Mouse (Mus musculus) midbrain, postnatal 0 days (tissue): Measurements from ENCODE around the gene Psmd2. TPM values are rescaled to one million over a fixed set of nuclear protein-coding genes. Genes with fewer than 3 reads are reported as not detected.

ENCODE experiments used
- ATAC-seq: fragments of 200-750 bp; cut with Nextera tagmentation; 2 replicates; pipeline ENCODE4 v1.8.0; 2017; ENCODE audit warnings: moderate number of reproducible peaks, mild to moderate bottlenecking, moderate TSS enrichment, moderate library complexity; ENCODE audit not compliant: low FRiP score
- DNase-seq: peaks from one replicate; pipeline ENCODE4 v3.0.0-alpha.2; 2015; ENCODE audit warnings: low spot score
- H3K27ac ChIP-seq: fragments of 300-500 bp; sonication (generic); 2 replicates; pipeline ENCODE4 v1.5.1; 2014; ENCODE audit warnings: low read depth, mild to moderate bottlenecking, low read length, mixed read lengths
- H3K27me3 ChIP-seq: fragments of 300-500 bp; sonication (generic); 2 replicates; pipeline ENCODE4 v1.6.1; 2014; ENCODE audit warnings: low read length, control low read depth, mixed read lengths; ENCODE audit not compliant: insufficient read depth
- H3K36me3 ChIP-seq: fragments of 300-500 bp; sonication (generic); 2 replicates; pipeline ENCODE4 v1.6.1; 2014; ENCODE audit warnings: low read length, control low read depth, mixed read lengths; ENCODE audit not compliant: insufficient read depth
- H3K4me1 ChIP-seq: fragments of 300-500 bp; sonication (generic); 2 replicates; pipeline ENCODE4 v1.6.1; 2014; ENCODE audit warnings: mild to moderate bottlenecking, control low read depth, antibody characterized with exemption, low read length, mixed read lengths; ENCODE audit not compliant: insufficient read depth
- H3K4me2 ChIP-seq: fragments of 300-500 bp; sonication (generic); 2 replicates; pipeline ENCODE4 v1.6.1; 2014; ENCODE audit warnings: low read depth, mild to moderate bottlenecking, low read length, mixed read lengths; ENCODE audit not compliant: poor library complexity, severe bottlenecking
- H3K4me3 ChIP-seq: fragments of 300-500 bp; sonication (generic); 2 replicates; pipeline ENCODE4 v1.5.1; 2014; ENCODE audit warnings: low read depth, mild to moderate bottlenecking, low read length, moderate library complexity
- H3K9ac ChIP-seq: fragments of 300-500 bp; sonication (generic); replicated peaks from 2 replicates; pipeline ENCODE4 v1.6.1; 2014; ENCODE audit warnings: mild to moderate bottlenecking, low read length, moderate library complexity, mixed read lengths; ENCODE audit not compliant: poor library complexity, severe bottlenecking
- H3K9me3 ChIP-seq: fragments of 300-500 bp; sonication (generic); 2 replicates; pipeline ENCODE4 v1.6.1; 2016; ENCODE audit warnings: low read length, control low read depth
- CTCF ChIP-seq: IDR thresholded peaks from 2 replicates; pipeline ENCODE4 v1.5.1; 2016; ENCODE audit warnings: antibody characterized with exemption, mild to moderate bottlenecking
- WGBS: fragments of 180-500 bp; shearing (Covaris S2); extraction: QIAGEN DNeasy Blood & Tissue Kit; methylation state at CpG from one replicate; pipeline ENCODE4 v1.1.7; 2014; 5-methylcytosine and 5-hydroxymethylcytosine counted together
- polyA plus RNA-seq: library from polyadenylated mRNA; unstranded; fragments of >200 nt; fragmentation: Nextera tagmentation; extraction: Ambion mirVana; gene quantifications from 2 replicates; pipeline ENCODE4 v1.2.1, GENCODE M21; 2015
- total RNA-seq: library from RNA; depleted of rRNA; stranded (reverse); fragments of >200 nt; gene quantifications from 2 replicates; pipeline ENCODE4 v1.2.3, GENCODE M21; 2014

Gene Psmd2
- total and polyA plus RNA-seq, 2 experiments from 2014 or later = 201 to 316 TPM

DNA sequence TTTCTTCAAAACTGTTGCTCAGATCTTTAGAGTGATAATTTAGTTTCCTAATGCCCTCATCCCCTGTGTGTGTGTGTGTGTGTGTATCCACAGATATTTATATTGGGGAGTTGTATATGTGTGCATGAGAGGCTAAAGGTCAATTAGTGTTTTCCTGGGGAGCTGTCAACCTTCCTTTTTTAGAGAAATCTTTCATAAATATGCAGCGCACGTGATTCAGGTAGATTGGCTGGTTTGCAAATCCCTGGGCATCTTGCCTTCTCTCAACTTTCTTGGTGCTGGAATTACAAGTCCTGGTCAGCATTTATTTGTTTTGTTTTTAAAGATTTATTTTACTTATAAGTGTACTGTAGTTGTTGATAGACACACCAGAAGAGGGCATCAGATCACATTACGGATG lies 18.8 kb downstream of the Psmd2 start:
- TF ChIP-seq CTCF = no peak
- Histone ChIP-seq H3K36me3 (peaks cover 1% of the 10 kb centered on the region; the same call in 1 of the 2 replicates), H3K27me3 (no peaks in the 10 kb centered on the region), H3K9ac (no peak overlapping the region), H3K9me3 (no peaks in the 10 kb centered on the region), H3K4me2 (no peak overlapping the region), H3K27ac (no peak overlapping the region), H3K4me1 (peaks cover 8% of the 10 kb centered on the region), H3K4me3 (no peak overlapping the region)
- DNase-seq (no peak), ATAC-seq (no peak)
- 96% methylated on average over 3 of the region's 3 CpGs for WGBS

DNA sequence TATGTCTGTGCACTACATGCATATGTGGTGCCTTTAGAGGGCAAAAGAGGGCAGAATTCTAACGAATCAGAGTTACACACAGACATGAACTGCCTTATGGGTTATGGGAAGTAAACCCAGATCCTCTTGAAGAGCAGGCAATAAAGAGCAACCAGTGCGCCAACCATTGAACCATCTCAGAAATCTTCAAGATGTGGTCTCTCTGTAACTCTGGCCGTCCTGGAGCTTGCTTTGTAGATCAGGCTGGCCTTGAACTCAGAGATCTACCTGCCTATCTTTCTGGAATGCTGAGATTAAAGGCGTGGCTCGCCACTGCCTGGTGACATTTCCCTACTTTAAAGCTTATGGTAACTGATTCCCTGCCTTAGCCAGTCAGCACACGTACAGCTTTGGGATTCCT lies 20.4 kb downstream of the Psmd2 start:
- ATAC-seq = no peak
- Histone ChIP-seq H3K4me2 (peak overlapping the region; percentile 87), H3K27me3 (no peaks in the 10 kb centered on the region), H3K9me3 (no peaks in the 10 kb centered on the region), H3K4me1 (peaks cover 8% of the 10 kb centered on the region), H3K36me3 (peaks cover 14% of the 10 kb centered on the region), H3K4me3 (peak overlapping the region; percentile 92), H3K27ac (no peak overlapping the region), H3K9ac (no peak overlapping the region)
- WGBS = 22% methylated on average over 6 of the region's 6 CpGs
- no peak for TF ChIP-seq CTCF
- DNase-seq = no peak

DNA sequence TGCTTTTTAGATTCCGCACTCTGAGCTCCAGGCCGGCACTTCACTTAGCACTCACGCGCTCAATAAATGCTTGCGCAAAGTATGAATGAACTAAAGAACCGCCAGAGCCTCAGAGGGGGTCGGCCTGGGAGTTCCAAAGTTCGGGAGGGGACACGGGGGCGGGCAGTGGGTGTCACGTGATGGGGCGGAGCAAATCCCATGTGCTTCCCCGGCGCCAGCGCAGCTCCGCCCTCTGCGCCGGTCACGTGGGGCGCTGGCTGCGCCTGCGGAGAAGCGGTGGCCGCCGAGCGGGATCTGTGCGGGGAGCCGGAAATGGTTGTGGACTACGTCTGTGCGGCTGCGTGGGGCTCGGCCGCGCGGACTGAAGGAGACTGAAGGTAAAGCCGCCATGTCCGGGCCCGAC lies 21.0 kb downstream of the Psmd2 start:
- Histone ChIP-seq H3K4me2 (peak overlapping the region; percentile 87), H3K36me3 (peaks cover 18% of the 10 kb centered on the region), H3K27me3 (no peaks in the 10 kb centered on the region), H3K27ac (peak overlapping the region; percentile 82), H3K9me3 (no peaks in the 10 kb centered on the region), H3K9ac (peak overlapping the region; percentile 96), H3K4me3 (peak overlapping the region; percentile 92), H3K4me1 (peaks cover 8% of the 10 kb centered on the region)
- 1% methylated on average over 37 of the region's 38 CpGs for WGBS
- ATAC-seq (peak; percentile 96), DNase-seq (peak; percentile 95)
- TF ChIP-seq CTCF = no peak

DNA sequence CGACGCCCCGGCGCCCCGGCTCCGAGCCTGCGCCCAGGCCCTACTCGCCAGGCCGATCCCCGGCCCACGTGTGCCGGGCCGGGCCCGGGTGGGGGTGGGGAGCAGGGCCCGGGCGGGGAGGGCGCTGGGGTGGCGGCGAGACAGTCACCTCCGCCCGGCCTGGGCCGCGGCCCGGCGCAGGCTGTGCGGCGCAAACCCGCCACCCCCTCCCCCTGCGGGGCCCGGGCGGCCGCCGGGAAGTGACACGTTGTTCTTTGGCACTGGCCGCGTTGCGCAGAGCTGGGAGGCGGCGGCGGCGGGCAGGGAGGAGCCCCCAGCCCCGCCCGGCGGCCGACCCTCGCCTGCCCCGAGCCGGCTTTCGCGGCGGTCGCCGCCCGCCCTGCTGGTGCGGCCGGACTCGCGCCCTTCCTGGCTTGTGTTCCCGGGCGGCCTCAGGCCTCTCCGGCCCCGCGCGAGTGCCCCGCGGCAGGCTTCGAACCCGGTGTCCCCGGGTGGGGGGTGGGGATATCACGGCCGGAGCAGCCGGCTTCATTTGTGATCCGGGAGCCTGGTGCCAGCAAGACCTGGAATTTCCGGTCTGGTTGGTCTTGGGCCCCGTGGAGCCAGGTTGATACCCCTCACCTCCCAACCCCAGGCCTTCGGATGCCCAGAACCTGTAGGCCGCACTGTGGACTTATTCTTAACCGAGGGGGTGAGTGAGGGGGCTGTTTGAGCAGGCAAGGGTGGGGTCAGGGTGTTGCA lies 21.7 kb downstream of the Psmd2 start:
- Histone ChIP-seq H3K4me1 (peaks cover 8% of the 10 kb centered on the region), H3K27ac (peak overlapping the region; percentile 82), H3K4me3 (peak overlapping the region; percentile 92), H3K4me2 (peak overlapping the region; percentile 87), H3K9me3 (no peaks in the 10 kb centered on the region), H3K9ac (peak overlapping the region; percentile 96), H3K27me3 (no peaks in the 10 kb centered on the region), H3K36me3 (peaks cover 24% of the 10 kb centered on the region)
- under 1% methylated on average over 47 of the region's 78 CpGs for WGBS
- DNase-seq (peak; percentile 41), ATAC-seq (peak; percentile 82)
- no peak for TF ChIP-seq CTCF

DNA sequence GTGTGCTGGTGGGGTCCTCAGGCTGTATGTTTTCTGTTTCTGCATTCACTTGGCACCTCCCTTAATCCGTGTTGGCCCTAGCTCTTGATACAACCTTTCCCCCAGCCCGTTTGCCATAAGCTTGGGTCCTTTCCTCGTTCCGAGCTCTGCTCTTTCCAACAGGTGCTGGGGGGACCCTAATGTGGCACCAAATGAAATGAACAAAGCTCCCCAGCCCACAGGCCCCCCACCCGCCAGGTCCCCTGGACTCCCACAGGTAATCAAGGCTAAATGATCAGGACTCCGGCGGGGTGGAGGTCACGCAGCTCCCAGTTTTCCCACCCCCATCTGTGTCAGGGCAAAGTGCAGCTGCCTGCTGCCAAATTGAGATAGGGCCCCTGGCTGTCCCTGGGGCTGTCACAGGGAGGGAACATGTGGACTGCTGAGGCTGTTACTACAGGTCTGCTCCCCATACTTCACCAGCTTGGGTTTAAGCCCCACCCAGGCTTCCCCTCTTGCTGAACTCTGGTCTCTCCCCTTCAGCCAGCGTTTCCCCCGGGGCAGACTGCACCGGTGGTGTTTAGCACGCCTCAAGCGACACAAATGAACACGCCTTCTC lies 22.4 kb downstream of the Psmd2 start:
- peak overlapping the region; percentile 96 for H3K9ac ChIP-seq
- H3K27ac ChIP-seq = peak overlapping the region; percentile 82
- ATAC-seq (no peak), DNase-seq (no peak)
- peak overlapping the region; percentile 92 for H3K4me3 ChIP-seq
- WGBS = 15% methylated on average over 14 of the region's 14 CpGs
- no peaks in the 10 kb centered on the region for H3K9me3 ChIP-seq
- peaks cover 8% of the 10 kb centered on the region for H3K4me1 ChIP-seq
- no peak for TF ChIP-seq CTCF
- H3K27me3 ChIP-seq = no peaks in the 10 kb centered on the region
- peak overlapping the region; percentile 87 for H3K4me2 ChIP-seq
- H3K36me3 ChIP-seq = peaks cover 31% of the 10 kb centered on the region

DNA sequence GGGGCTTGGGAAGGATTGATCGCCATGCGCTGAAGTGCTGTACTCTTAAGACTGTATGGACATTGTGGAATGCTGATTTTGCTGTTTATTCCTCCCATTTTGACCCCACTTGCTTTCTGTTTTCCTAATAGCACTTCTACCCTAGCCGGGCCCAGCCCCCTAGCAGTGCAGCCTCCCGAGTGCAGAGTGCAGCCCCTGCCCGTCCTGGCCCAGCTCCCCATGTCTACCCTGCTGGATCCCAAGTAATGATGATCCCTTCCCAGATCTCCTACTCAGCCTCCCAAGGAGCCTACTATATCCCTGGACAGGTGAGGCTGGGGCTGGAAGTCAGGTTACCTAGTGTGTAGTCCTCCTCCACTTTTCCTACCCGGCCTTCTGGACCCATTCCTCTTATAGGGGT lies 23.8 kb downstream of the Psmd2 start:
- H3K9me3 ChIP-seq = no peaks in the 10 kb centered on the region
- no peak overlapping the region for H3K27ac ChIP-seq
- H3K9ac ChIP-seq = 0 out of 2 replicates have a peak overlapping the region, but pooled peaks have one; percentile 19
- no peak for TF ChIP-seq CTCF
- DNase-seq (no peak), ATAC-seq (no peak)
- H3K27me3 ChIP-seq = no peaks in the 10 kb centered on the region
- peaks cover 45% of the 10 kb centered on the region for H3K36me3 ChIP-seq
- H3K4me2 ChIP-seq = 0 out of 2 replicates have a peak overlapping the region, but pooled peaks have one; percentile 6
- WGBS = 93% methylated on average over 6 of the region's 6 CpGs
- no peak overlapping the region for H3K4me3 ChIP-seq
- H3K4me1 ChIP-seq = peaks cover 8% of the 10 kb centered on the region
